Mouse (Mus musculus) midbrain, embryonic 15.5 days (tissue): Measurements from ENCODE around the gene Slc25a47. TPM values are rescaled to one million over a fixed set of nuclear protein-coding genes. Genes with fewer than 3 reads are reported as not detected.

Source experiments
- ATAC-seq: fragments of 200-750 bp; cut with Nextera tagmentation; replicated peaks from 2 replicates; pipeline ENCODE4 v1.8.0; 2017; ENCODE audit warnings: moderate TSS enrichment
- H3K27ac ChIP-seq: fragments of 300-500 bp; sonication (generic); 2 replicates; pipeline ENCODE4 v1.5.1; 2015; ENCODE audit warnings: mild to moderate bottlenecking, inconsistent platforms
- H3K27me3 ChIP-seq: fragments of 300-500 bp; sonication (generic); replicated peaks from 2 replicates; pipeline ENCODE4 v1.6.1; 2015; ENCODE audit warnings: inconsistent platforms
- H3K36me3 ChIP-seq: fragments of 300-500 bp; sonication (generic); replicated peaks from 2 replicates; pipeline ENCODE4 v1.6.1; 2015; ENCODE audit warnings: inconsistent platforms
- H3K4me1 ChIP-seq: fragments of 300-500 bp; sonication (generic); 2 replicates; pipeline ENCODE4 v1.6.1; 2015; ENCODE audit warnings: inconsistent platforms
- H3K4me2 ChIP-seq: fragments of 300-500 bp; sonication (generic); 2 replicates; pipeline ENCODE4 v1.6.1; 2015; ENCODE audit warnings: inconsistent platforms, mild to moderate bottlenecking, moderate library complexity
- H3K4me3 ChIP-seq: fragments of 300-500 bp; sonication (generic); 2 replicates; pipeline ENCODE4 v1.5.1; 2015; ENCODE audit warnings: mild to moderate bottlenecking, inconsistent platforms
- H3K9ac ChIP-seq: fragments of 300-500 bp; sonication (generic); 2 replicates; pipeline ENCODE4 v1.6.1; 2015; ENCODE audit warnings: mild to moderate bottlenecking, inconsistent platforms
- H3K9me3 ChIP-seq: fragments of 300-500 bp; sonication (generic); 2 replicates; pipeline ENCODE4 v1.6.1; 2016; ENCODE audit warnings: inconsistent platforms
- WGBS: fragments of 180-500 bp; shearing (Covaris S2); methylation state at CpG from one replicate; pipeline ENCODE4 v1.1.7; 2015; ENCODE audit warnings: mixed read lengths; 5-methylcytosine and 5-hydroxymethylcytosine counted together
- polyA plus RNA-seq: library from polyadenylated mRNA; unstranded; fragments of >200 nt; fragmentation: Nextera tagmentation; extraction: Ambion mirVana; gene quantifications from 2 replicates; pipeline ENCODE4 v1.2.1, GENCODE M21; 2015

The Slc25a47 gene
- polyA plus RNA-seq, 1 experiment from 2014 or later: 8.7 TPM

DNA sequence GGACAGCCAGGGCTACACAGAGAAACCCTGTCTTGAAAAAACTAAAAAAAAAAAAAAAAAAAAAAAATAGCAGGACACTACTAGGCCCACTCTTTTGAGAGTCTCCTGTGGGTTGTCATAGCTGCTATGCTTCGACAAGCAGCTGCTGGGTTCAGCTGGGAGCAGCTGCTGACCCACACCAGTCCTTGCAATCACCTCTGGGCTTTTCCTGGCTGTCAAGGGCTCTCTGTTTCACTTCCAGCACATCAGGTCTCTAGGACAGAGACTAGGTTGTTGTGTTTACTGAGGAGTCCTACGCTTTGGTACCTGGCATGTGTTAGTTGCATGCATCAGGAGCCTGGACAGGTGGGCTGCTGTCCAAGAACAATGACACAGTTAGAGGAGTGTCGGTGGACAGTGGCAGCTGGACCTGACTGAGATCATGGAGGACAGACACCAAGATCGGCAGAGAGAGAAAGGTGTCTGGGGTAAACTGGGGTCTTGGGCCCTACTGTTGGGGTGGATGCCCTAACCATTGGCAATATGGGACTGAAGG lies 13.7 kb downstream of the Slc25a47 start:
- WGBS: 84% methylated on average over 4 of the region's 4 CpGs
- ATAC-seq: no peak

DNA sequence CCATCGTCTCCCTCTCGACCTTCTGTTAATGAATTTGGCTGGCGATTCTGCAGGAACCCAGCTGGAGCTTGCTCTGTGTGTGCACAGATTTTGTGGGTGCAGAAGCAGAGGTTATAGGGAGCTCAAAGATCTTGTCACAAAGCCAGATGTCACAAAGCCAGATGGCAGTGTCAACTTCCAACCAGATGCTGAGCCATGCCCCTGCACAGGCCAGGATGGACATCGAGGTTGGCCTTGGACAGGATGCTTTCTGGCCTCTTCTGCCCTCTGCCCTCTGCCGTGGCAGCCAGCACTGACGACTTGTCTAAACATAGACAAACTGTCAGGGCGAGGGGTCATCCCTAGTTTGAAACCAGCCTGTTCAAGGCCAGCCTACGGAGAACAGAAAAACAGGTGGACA lies 14.3 kb downstream of the Slc25a47 start:
- no peak overlapping the region for H3K4me2 ChIP-seq
- H3K27me3 ChIP-seq: no peaks in the 10 kb centered on the region
- no peaks in the 10 kb centered on the region for H3K9me3 ChIP-seq
- H3K4me3 ChIP-seq: no peak overlapping the region
- H3K36me3 ChIP-seq: peaks cover under 1% of the 10 kb centered on the region; the same call in 1 of the 2 replicates
- H3K27ac ChIP-seq: no peak overlapping the region
- no peak for ATAC-seq
- no peak overlapping the region for H3K9ac ChIP-seq
- 66% methylated on average over 8 of the region's 8 CpGs for WGBS
- peaks cover 8% of the 10 kb centered on the region; the same call in 1 of the 2 replicates for H3K4me1 ChIP-seq

More for the DNA sequence above, 13.7 kb downstream of the Slc25a47 start:
- Histone ChIP-seq H3K4me1 (peaks cover 8% of the 10 kb centered on the region; the same call in 1 of the 2 replicates), H3K4me2 (no peak overlapping the region), H3K27ac (no peak overlapping the region), H3K9ac (no peak overlapping the region), H3K4me3 (no peak overlapping the region), H3K36me3 (peaks cover 6% of the 10 kb centered on the region; the same call in 1 of the 2 replicates), H3K9me3 (no peaks in the 10 kb centered on the region), H3K27me3 (no peaks in the 10 kb centered on the region)

DNA sequence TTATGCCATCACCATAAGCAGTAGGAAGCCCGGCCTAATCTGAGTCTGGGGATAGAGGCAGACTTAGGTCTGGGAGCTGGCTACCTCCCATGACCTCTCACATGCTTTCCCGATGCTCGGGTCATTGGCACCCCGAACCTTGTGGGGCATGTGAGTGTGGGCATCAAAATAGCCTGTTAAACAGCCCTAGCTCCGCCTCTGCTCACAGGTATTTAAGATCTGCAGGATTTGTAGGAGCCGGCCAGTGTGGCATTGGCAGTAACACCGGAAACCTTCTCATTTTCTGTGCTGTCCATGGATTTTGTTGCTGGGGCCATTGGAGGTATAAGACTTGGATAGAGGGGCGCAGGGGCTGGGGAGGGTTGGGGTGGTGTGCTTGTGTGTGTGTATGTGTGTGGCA lies 15.0 kb downstream of the Slc25a47 start:
- no peak overlapping the region for H3K9ac ChIP-seq
- no peaks in the 10 kb centered on the region for H3K27me3 ChIP-seq
- H3K4me1 ChIP-seq: peaks cover 8% of the 10 kb centered on the region; the same call in 1 of the 2 replicates
- 85% methylated on average over 8 of the region's 8 CpGs for WGBS
- no peak overlapping the region for H3K4me3 ChIP-seq
- no peak overlapping the region for H3K4me2 ChIP-seq
- no peaks in the 10 kb centered on the region for H3K36me3 ChIP-seq
- no peak for ATAC-seq
- H3K27ac ChIP-seq: no peak overlapping the region
- no peaks in the 10 kb centered on the region for H3K9me3 ChIP-seq

DNA sequence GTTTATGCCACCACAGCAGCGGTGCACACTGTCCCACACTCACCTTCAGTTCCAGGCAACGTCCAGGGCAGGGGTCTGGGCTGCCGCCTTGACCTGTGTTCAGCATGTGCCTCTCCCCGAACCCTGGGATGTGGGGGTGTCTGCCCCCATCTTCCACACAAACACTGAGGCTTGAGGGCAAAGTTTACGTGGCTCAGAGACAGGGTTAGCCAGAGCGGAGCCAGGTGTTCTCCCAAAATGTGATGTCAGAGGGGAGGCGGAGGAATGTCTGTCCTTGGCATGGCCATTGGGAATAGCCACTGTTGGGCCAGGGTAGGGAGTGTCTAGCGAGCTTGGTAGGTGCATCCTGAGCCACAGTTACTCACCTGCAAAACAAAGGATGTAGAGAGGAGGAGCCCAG lies 17.0 kb downstream of the Slc25a47 start:
- Histone ChIP-seq H3K4me3 (no peak overlapping the region), H3K9ac (no peak overlapping the region), H3K4me1 (peaks cover 8% of the 10 kb centered on the region; the same call in 1 of the 2 replicates), H3K27me3 (no peaks in the 10 kb centered on the region), H3K4me2 (no peak overlapping the region), H3K27ac (no peak overlapping the region), H3K9me3 (no peaks in the 10 kb centered on the region), H3K36me3 (no peaks in the 10 kb centered on the region)
- ATAC-seq: no peak
- 91% methylated on average over 8 of the region's 8 CpGs for WGBS

DNA sequence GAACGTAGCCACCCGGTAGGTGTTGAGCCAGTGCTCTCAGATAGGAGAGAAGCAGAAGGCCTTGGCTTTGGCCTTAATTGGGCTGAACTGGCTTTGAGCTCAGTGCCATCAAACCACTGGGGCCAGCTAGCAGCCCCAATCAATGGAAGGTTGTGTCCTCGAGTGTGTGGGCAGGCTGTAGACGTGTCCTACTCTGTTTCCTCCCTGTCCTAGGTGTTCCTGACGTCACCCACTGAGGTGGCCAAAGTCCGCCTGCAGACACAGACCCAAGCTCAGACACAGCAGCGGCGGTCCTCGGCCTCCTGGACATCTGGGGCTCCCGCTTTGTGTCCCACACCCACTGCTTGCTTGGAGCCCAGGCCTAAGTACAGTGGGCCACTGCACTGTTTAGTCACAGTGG lies 19.2 kb downstream of the Slc25a47 start:
- no peaks in the 10 kb centered on the region; the same call in 1 of the 2 replicates for H3K36me3 ChIP-seq
- H3K4me3 ChIP-seq: no peak overlapping the region
- H3K4me2 ChIP-seq: no peak overlapping the region
- no peak overlapping the region for H3K9ac ChIP-seq
- no peaks in the 10 kb centered on the region for H3K9me3 ChIP-seq
- H3K4me1 ChIP-seq: peaks cover 7% of the 10 kb centered on the region; the same call in 1 of the 2 replicates
- 84% methylated on average over 10 of the region's 10 CpGs for WGBS
- no peak for ATAC-seq
- H3K27me3 ChIP-seq: no peaks in the 10 kb centered on the region
- H3K27ac ChIP-seq: no peak overlapping the region

DNA sequence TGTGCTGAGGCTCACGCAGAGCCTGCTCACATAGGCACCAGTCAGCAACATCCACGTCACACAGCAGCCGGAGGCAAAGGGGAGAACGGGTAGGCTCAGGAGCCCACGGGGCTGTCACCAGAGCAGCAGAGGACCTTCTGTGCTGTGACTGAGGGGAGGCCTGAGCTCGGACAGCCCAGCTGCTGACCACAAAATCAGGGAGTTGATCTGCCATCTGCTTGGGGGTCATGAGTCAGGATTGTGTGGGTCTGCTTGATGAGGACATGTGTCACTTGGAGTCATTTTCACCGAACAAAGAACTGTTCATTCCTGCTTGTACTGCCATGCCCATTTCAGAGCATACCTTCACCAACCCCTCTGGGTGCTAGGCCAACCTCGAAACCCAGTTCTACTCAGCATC lies 20.3 kb downstream of the Slc25a47 start:
- WGBS: 88% methylated on average over 8 of the region's 8 CpGs
- no peak overlapping the region for H3K4me2 ChIP-seq
- no peak overlapping the region for H3K27ac ChIP-seq
- H3K36me3 ChIP-seq: peaks cover 5% of the 10 kb centered on the region; the same call in 1 of the 2 replicates
- no peaks in the 10 kb centered on the region for H3K27me3 ChIP-seq
- no peak for ATAC-seq
- no peaks in the 10 kb centered on the region for H3K4me1 ChIP-seq
- H3K9me3 ChIP-seq: no peaks in the 10 kb centered on the region
- H3K9ac ChIP-seq: no peak overlapping the region
- H3K4me3 ChIP-seq: no peak overlapping the region

DNA sequence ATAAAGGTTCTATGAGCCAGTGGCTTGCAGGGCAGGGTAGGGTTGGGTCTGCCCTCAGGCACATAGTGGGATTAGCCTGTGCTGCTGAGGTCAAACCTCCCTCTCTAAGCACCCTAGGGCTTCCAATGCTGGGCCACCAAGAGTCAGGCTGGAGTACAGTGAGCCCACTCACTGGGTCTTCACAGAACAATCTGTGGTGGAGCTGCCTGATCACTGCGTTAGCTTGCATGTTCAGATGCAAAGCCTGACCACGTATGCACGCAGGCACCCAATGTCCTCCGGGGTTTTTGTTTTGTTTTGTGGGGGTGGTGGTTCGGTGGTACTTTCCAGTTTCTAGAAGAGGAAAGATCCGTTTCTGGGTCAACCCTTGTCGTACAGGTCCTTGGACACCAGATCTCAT lies 21.3 kb downstream of the Slc25a47 start:
- Histone ChIP-seq H3K4me3 (no peak overlapping the region), H3K36me3 (peaks cover 11% of the 10 kb centered on the region), H3K9ac (no peak overlapping the region), H3K27ac (no peak overlapping the region), H3K27me3 (no peaks in the 10 kb centered on the region), H3K9me3 (no peaks in the 10 kb centered on the region), H3K4me1 (no peaks in the 10 kb centered on the region), H3K4me2 (no peak overlapping the region)
- ATAC-seq: no peak
- 86% methylated on average over 7 of the region's 7 CpGs for WGBS

DNA sequence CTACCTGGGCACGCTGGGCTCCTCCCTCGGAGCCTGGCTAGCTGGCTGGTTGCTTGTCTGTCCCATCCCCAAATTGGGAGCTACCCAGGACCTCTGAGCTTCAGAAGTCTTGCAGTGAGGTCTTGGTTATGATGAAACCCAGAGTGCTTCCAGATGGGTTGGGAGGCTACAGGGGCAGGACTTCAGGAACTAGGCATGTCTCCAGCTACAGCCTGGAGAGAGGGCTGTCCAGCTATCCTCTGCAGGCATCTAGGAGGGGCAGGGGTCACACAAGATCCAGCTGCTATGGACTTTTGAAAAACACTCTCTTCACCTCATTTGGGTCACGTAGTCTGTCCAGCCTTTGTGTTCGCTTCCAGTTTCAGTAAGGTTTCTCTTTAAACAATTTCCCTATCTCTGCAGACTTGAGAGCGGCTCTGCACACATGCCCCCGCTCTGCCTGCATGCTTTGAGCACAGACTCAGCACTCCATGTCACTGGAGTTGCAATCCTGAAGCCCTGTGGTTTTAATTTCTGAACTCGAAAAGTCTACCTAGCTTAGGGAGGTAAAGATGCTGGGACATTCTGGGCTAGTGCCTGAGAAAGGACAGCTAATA lies 21.8 kb downstream of the Slc25a47 start:
- Histone ChIP-seq H3K27ac (no peak overlapping the region), H3K27me3 (no peaks in the 10 kb centered on the region), H3K4me2 (no peak overlapping the region), H3K9ac (no peak overlapping the region), H3K36me3 (peaks cover 11% of the 10 kb centered on the region), H3K4me3 (no peak overlapping the region), H3K4me1 (no peaks in the 10 kb centered on the region), H3K9me3 (no peaks in the 10 kb centered on the region)
- no peak for ATAC-seq
- 89% methylated on average over 7 of the region's 7 CpGs for WGBS

DNA sequence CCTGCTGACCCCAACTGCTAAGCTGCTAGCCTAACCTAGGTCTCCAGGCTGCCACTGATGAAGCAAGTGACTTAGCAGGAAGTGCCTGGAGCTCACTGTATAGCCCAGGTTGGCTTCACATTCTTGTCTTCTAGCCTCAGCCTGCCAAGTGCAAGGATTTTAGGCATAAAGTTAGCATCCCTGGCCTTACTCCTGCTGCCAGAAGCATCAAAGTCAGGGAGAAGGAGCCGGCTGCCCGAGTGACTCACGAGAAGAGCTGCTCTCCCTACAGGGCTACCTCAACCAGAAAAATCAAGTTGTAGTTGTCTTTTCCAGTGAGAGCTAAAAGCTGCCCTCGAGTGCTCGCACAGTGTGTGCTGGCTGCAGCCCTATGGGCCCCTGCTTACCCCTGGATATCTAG lies 22.6 kb downstream of the Slc25a47 start:
- Histone ChIP-seq H3K4me2 (no peak overlapping the region), H3K27ac (no peak overlapping the region), H3K4me1 (no peaks in the 10 kb centered on the region), H3K27me3 (no peaks in the 10 kb centered on the region), H3K4me3 (no peak overlapping the region), H3K9me3 (no peaks in the 10 kb centered on the region), H3K36me3 (peaks cover 17% of the 10 kb centered on the region), H3K9ac (no peak overlapping the region)
- 92% methylated on average over 5 of the region's 5 CpGs for WGBS
- ATAC-seq: no peak

DNA sequence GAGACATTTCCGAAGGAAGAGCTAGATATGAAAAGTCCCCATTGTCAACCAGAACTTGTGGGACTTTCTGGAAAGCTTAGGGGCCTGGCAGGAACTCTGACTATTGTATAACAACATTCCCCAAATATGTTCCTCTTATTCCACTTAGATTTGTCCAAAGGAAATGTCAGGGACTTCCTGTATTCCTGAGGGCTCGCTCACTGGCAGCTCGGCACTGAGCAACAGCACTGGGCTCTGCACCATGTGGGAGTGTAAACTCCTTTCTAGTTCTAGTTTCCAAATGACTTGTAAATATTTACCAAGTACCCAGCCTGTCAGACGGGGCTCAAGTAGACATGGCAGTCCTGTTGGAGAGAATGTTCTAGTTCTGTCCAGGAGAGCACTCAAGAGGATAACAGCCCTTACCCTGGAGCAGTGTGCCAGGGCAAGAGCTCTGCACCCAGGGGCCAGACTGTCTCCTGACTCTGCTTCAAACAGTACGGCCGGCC lies 29.2 kb downstream of the Slc25a47 start:
- H3K27ac ChIP-seq: no peak overlapping the region
- H3K9ac ChIP-seq: no peak overlapping the region
- H3K4me3 ChIP-seq: no peak overlapping the region
- 93% methylated on average over 6 of the region's 6 CpGs for WGBS
- no peak overlapping the region for H3K4me2 ChIP-seq
- H3K27me3 ChIP-seq: no peaks in the 10 kb centered on the region
- no peaks in the 10 kb centered on the region for H3K4me1 ChIP-seq
- H3K36me3 ChIP-seq: peaks cover 79% of the 10 kb centered on the region
- no peaks in the 10 kb centered on the region for H3K9me3 ChIP-seq
- ATAC-seq: no peak

DNA sequence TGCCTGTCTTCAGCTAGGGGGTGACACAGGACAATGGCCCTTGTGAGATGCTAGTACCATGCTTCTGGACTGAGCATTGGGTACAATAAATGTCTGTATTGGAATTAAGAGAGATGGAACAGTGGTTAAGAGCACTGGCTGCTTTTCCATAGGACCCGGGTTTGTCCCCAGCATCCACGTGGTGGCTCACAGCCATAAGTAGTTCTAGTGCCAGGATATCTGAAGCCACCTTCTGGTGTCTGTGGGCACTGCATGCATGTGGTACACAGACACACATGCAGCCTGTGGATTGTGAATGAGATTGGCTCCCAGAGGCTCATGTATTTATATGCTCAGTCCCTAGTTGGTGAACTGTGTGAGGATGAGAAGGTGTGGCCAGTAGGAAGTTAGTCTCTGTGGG lies 33.7 kb downstream of the Slc25a47 start:
- Histone ChIP-seq H3K9ac (no peak overlapping the region), H3K27me3 (no peaks in the 10 kb centered on the region), H3K9me3 (no peaks in the 10 kb centered on the region), H3K36me3 (peaks cover 65% of the 10 kb centered on the region), H3K27ac (no peak overlapping the region), H3K4me1 (no peaks in the 10 kb centered on the region), H3K4me3 (no peak overlapping the region), H3K4me2 (no peak overlapping the region)
- WGBS: 81% methylated on average over 2 of the region's 2 CpGs
- no peak for ATAC-seq

DNA sequence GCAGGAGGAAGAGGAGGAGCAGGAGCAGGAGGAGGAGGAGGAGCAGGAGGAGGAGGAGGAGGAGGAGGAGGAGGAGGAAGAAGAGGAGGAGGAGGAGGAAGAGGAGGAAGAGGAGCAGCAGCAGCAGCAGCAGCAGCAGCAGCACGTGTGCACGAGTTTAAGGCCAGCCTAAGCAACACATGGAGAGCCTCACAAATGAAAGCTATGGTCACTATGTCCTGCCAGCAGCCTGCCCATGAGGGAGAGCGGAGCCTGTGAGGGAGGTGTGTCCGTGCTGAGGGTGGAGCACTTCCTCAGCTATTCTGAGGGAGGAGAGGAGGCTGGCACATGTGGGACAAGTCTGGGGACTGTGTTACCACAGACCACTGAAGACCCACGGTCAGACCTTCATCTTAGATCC lies 37.3 kb downstream of the Slc25a47 start:
- Histone ChIP-seq H3K4me1 (no peaks in the 10 kb centered on the region), H3K4me3 (no peak overlapping the region), H3K27ac (no peak overlapping the region), H3K9ac (no peak overlapping the region), H3K27me3 (no peaks in the 10 kb centered on the region), H3K4me2 (no peak overlapping the region), H3K9me3 (no peaks in the 10 kb centered on the region), H3K36me3 (peaks cover 51% of the 10 kb centered on the region)
- WGBS: 75% methylated on average over 5 of the region's 5 CpGs
- ATAC-seq: no peak

DNA sequence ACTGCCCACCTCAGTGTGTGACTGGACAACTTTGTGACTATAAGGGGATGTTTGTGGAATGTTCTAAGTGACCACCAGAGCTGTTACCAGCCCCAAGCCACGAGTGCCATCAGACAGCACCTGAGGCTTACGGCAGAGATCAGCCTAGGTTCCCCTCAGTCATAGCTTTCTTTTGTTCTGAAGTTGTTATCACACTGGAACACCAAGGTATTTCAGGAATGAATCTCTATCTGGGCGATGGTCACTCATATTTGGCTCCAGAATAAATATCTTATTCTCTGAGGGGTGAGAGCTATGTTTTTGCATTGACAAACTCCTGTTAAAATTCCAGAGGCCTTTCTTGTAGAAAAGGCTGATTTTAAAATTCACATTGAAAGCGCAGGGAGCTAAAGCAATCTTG lies 43.3 kb downstream of the Slc25a47 start:
- WGBS: 93% methylated on average over 4 of the region's 4 CpGs
- H3K4me1 ChIP-seq: no peaks in the 10 kb centered on the region
- ATAC-seq: no peak
- H3K36me3 ChIP-seq: peaks cover 63% of the 10 kb centered on the region
- H3K27me3 ChIP-seq: no peaks in the 10 kb centered on the region
- H3K4me2 ChIP-seq: no peak overlapping the region
- H3K9me3 ChIP-seq: no peaks in the 10 kb centered on the region
- no peak overlapping the region for H3K9ac ChIP-seq
- H3K4me3 ChIP-seq: no peak overlapping the region
- no peak overlapping the region for H3K27ac ChIP-seq
